Mouse (Mus musculus) heart, embryonic 11.5 days (tissue): Measurements from ENCODE around the gene Cdc26. TPM values are rescaled to one million over a fixed set of nuclear protein-coding genes. Genes with fewer than 3 reads are reported as not detected.
A peak's percentile ranks its signal among the peaks of the same experiment; 100 is the strongest.

Source experiments
- ATAC-seq: fragments of 200-750 bp; cut with Nextera tagmentation; replicated peaks from 2 replicates; pipeline ENCODE4 v1.8.0; 2017; ENCODE audit warnings: moderate library complexity; ENCODE audit not compliant: insufficient number of reproducible peaks, low FRiP score, low TSS enrichment
- H3K27ac ChIP-seq: fragments of 300-500 bp; sonication (generic); 2 replicates; pipeline ENCODE4 v1.5.1; 2014; ENCODE audit warnings: mild to moderate bottlenecking, low read depth, low read length
- H3K27me3 ChIP-seq: fragments of 300-500 bp; sonication (generic); 2 replicates; pipeline ENCODE4 v1.6.1; 2014; ENCODE audit warnings: mild to moderate bottlenecking, low read length, mixed read lengths; ENCODE audit not compliant: control insufficient read depth, insufficient read depth
- H3K36me3 ChIP-seq: fragments of 300-500 bp; sonication (generic); 2 replicates; pipeline ENCODE4 v1.6.1; 2014; ENCODE audit warnings: mild to moderate bottlenecking, low read length, moderate library complexity, mixed read lengths; ENCODE audit not compliant: control insufficient read depth, insufficient read depth
- H3K4me1 ChIP-seq: fragments of 300-500 bp; sonication (generic); 2 replicates; pipeline ENCODE4 v1.6.1; 2014; ENCODE audit warnings: low read length; ENCODE audit not compliant: control insufficient read depth, insufficient read depth
- H3K4me2 ChIP-seq: fragments of 300-500 bp; sonication (generic); 2 replicates; pipeline ENCODE4 v1.6.1; 2014; ENCODE audit warnings: mild to moderate bottlenecking, moderate library complexity
- H3K4me3 ChIP-seq: fragments of 300-500 bp; sonication (generic); 2 replicates; pipeline ENCODE4 v1.5.1; 2014; ENCODE audit warnings: low read depth, low read length
- H3K9ac ChIP-seq: fragments of 300-500 bp; sonication (generic); 2 replicates; pipeline ENCODE4 v1.6.1; 2014; ENCODE audit warnings: mild to moderate bottlenecking, low read depth, low read length, moderate library complexity
- H3K9me3 ChIP-seq: fragments of 300-500 bp; sonication (generic); replicated peaks from 2 replicates; pipeline ENCODE4 v1.6.1; 2016; ENCODE audit warnings: low read length; ENCODE audit not compliant: control insufficient read depth
- WGBS: fragments of 180-500 bp; shearing (Covaris S2); extraction: QIAGEN DNeasy Blood & Tissue Kit; methylation state at CpG from one replicate; pipeline ENCODE4 v1.1.7; 2014; ENCODE audit not compliant: insufficient replicate concordance; 5-methylcytosine and 5-hydroxymethylcytosine counted together
- polyA plus RNA-seq: library from polyadenylated mRNA; unstranded; fragments of >200 nt; fragmentation: Nextera tagmentation; extraction: Ambion mirVana; gene quantifications from 2 replicates; pipeline ENCODE4 v1.2.1, GENCODE M21; 2014

Cdc26 gene
- polyA plus RNA-seq, 1 experiment from 2014 or later: 101 TPM

- peaks cover 7% of the 10 kb centered on the region; the same call in 1 of the 2 replicates for H3K4me1 ChIP-seq
- ATAC-seq: no peak
- H3K27ac ChIP-seq: no peak overlapping the region
- 93% methylated on average over 10 of the region's 10 CpGs for WGBS
- H3K4me3 ChIP-seq: no peak overlapping the region
- no peak overlapping the region for H3K4me2 ChIP-seq
- peaks cover 29% of the 10 kb centered on the region for H3K36me3 ChIP-seq
- no peaks in the 10 kb centered on the region for H3K9me3 ChIP-seq
- no peak overlapping the region for H3K9ac ChIP-seq
- H3K27me3 ChIP-seq: no peaks in the 10 kb centered on the region
These were observed 3.2 kb upstream of the Cdc26 start for GRCm38 (mm10) chr4:62411606-62412005.

- Histone ChIP-seq H3K36me3 (peaks cover 20% of the 10 kb centered on the region), H3K4me3 (peak overlapping the region; percentile 66; the same call in 1 of the 2 replicates), H3K9ac (no peak overlapping the region), H3K4me2 (peak overlapping the region; percentile 66), H3K4me1 (peaks cover 11% of the 10 kb centered on the region), H3K27ac (no peak overlapping the region), H3K27me3 (no peaks in the 10 kb centered on the region), H3K9me3 (no peaks in the 10 kb centered on the region)
- no peak for ATAC-seq
- WGBS: 80% methylated on average over 2 of the region's 2 CpGs
These were observed 1.9 kb upstream of the Cdc26 start for GRCm38 (mm10) chr4:62410325-62410724.

GRCm38 (mm10) chr4:62409615-62410014 lies 1.2 kb upstream of the Cdc26 start:
- Histone ChIP-seq H3K4me3 (peak overlapping the region; percentile 66), H3K36me3 (peaks cover 13% of the 10 kb centered on the region), H3K27ac (no peak overlapping the region), H3K27me3 (no peaks in the 10 kb centered on the region), H3K4me1 (peaks cover 11% of the 10 kb centered on the region), H3K9me3 (no peaks in the 10 kb centered on the region), H3K9ac (peak overlapping the region; percentile 83), H3K4me2 (peak overlapping the region; percentile 66)
- no peak for ATAC-seq
- 41% methylated on average over 6 of the region's 6 CpGs for WGBS

GRCm38 (mm10) chr4:62407730-62408582 lies 486 bp downstream of the Cdc26 start:
- peak; percentile 31 for ATAC-seq
- Histone ChIP-seq H3K9ac (peak overlapping the region; percentile 83), H3K27ac (peak overlapping the region; percentile 81), H3K4me3 (peak overlapping the region; percentile 66), H3K9me3 (no peaks in the 10 kb centered on the region), H3K4me2 (peak overlapping the region; percentile 66), H3K4me1 (peaks cover 11% of the 10 kb centered on the region), H3K27me3 (no peaks in the 10 kb centered on the region), H3K36me3 (peaks cover 9% of the 10 kb centered on the region)
- under 1% methylated on average over 35 of the region's 35 CpGs for WGBS

- H3K4me1 ChIP-seq: peaks cover 11% of the 10 kb centered on the region
- H3K9ac ChIP-seq: no peak overlapping the region
- no peaks in the 10 kb centered on the region for H3K27me3 ChIP-seq
- ATAC-seq: no peak
- no peak overlapping the region for H3K27ac ChIP-seq
- no peaks in the 10 kb centered on the region for H3K9me3 ChIP-seq
- H3K4me2 ChIP-seq: no peak overlapping the region
- 82% methylated on average over 4 of the region's 4 CpGs for WGBS
- H3K4me3 ChIP-seq: no peak overlapping the region
- peaks cover 13% of the 10 kb centered on the region; the same call in 1 of the 2 replicates for H3K36me3 ChIP-seq
These were observed 2.3 kb downstream of the Cdc26 start for GRCm38 (mm10) chr4:62406133-62406532.

GRCm38 (mm10) chr4:62398956-62399355 lies 9.5 kb downstream of the Cdc26 start:
- 90% methylated on average over 3 of the region's 3 CpGs for WGBS
- Histone ChIP-seq H3K27ac (no peak overlapping the region), H3K4me3 (no peak overlapping the region), H3K9ac (no peak overlapping the region), H3K9me3 (no peaks in the 10 kb centered on the region), H3K4me1 (no peaks in the 10 kb centered on the region), H3K4me2 (no peak overlapping the region), H3K36me3 (peaks cover 37% of the 10 kb centered on the region), H3K27me3 (no peaks in the 10 kb centered on the region)
- ATAC-seq: no peak

GRCm38 (mm10) chr4:62397616-62398365 lies 10.7 kb downstream of the Cdc26 start:
- WGBS: 80% methylated on average over 4 of the region's 4 CpGs
- peaks cover 37% of the 10 kb centered on the region for H3K36me3 ChIP-seq

GRCm38 (mm10) chr4:62395806-62396205 lies 12.6 kb downstream of the Cdc26 start:
- Histone ChIP-seq H3K9ac (no peak overlapping the region), H3K9me3 (no peaks in the 10 kb centered on the region), H3K4me2 (no peak overlapping the region), H3K4me1 (no peaks in the 10 kb centered on the region), H3K27ac (no peak overlapping the region), H3K4me3 (no peak overlapping the region), H3K36me3 (peaks cover 22% of the 10 kb centered on the region), H3K27me3 (no peaks in the 10 kb centered on the region)
- 72% methylated on average over 1 of the region's 1 CpGs for WGBS
- ATAC-seq: no peak

More at GRCm38 (mm10) chr4:62397616-62398365, 10.7 kb downstream of the Cdc26 start:
- Histone ChIP-seq H3K27me3 (no peaks in the 10 kb centered on the region), H3K9me3 (no peaks in the 10 kb centered on the region), H3K4me2 (no peak overlapping the region), H3K27ac (no peak overlapping the region), H3K4me3 (no peak overlapping the region), H3K9ac (no peak overlapping the region), H3K4me1 (no peaks in the 10 kb centered on the region)
- no peak for ATAC-seq
